Mouse (Mus musculus) cerebellum, adult (tissue): ENCODE data around the gene Apobec4.

Experiments
- ATAC-seq: cut with Nextera tagmentation; 2 replicates; pipeline ENCODE4 v1.9.2; 2017; ENCODE audit warnings: mild to moderate bottlenecking, moderate library complexity, mixed read lengths; ENCODE audit not compliant: insufficient number of reproducible peaks, low FRiP score, low TSS enrichment

Gene Apobec4

GRCm38 (mm10) chr1:152799897-152800296 lies 49.5 kb downstream of the Apobec4 start, which contains the start of gene Ncf2:
Ncf2 (plus strand) TSS chr1:152800194.
- no peak for ATAC-seq

DNA sequence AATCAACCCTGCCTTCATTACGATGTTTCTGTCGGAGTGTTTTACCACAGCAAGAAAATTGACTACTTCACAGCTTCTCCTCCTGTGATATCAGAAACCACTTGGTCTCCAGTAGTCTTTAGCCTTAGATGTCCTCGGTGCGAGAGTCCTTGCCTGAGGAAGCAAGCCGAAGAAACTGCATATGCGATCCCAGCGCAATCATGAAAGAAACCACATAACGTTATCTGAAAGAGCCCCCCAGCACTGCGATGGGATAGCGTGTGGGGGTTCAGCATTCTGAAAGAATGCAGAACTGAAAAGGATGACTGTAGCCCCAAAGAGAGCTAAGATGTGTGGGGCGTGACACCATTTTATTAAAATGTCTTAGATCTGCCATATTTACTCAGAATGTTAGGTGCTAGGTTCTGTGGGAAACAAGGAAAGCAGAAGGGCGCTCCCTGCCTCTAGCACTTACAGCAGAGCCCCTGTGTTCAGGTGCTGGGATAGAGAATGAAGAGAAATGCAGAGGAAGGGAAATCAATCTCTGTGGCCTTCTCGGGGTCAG lies 50.4 kb downstream of the Apobec4 start:
- ATAC-seq: no peak

GRCm38 (mm10) chr1:152804907-152805306 lies 54.6 kb downstream of the Apobec4 start:
- ATAC-seq: no peak
